Mouse (Mus musculus) left cerebral cortex, postnatal 36 days (tissue): ENCODE data around the gene Pi4k2b. TPM values are rescaled to one million over a fixed set of nuclear protein-coding genes. Genes with fewer than 3 reads are reported as not detected.
"Not testable (repeated sequence)": the region's sequence is repeated elsewhere in the genome, so short reads cannot be mapped to it uniquely, and the experiment has no call there.

Experiments
- DNase-seq, 2 experiments: peaks; one replicate each; pipeline ENCODE4 v3.0.0; 2021 to 2022; ENCODE audit warnings: low spot score in 2 of 2, mixed read lengths in 1 of 2
- intact Hi-C: fragments of 180-260 bp; cut with DNase I; formaldehyde crosslinking; loops from one replicate; pipeline ENCODE4 v1.15.1; 2025
- total RNA-seq, 2 experiments: library from RNA; stranded (reverse); gene quantifications; 2 replicates each; pipeline ENCODE4 v1.2.3; 2021

Pi4k2b gene
- 1 to 10 TPM; 2.2 to 2.3 TPM for total RNA-seq

DNA sequence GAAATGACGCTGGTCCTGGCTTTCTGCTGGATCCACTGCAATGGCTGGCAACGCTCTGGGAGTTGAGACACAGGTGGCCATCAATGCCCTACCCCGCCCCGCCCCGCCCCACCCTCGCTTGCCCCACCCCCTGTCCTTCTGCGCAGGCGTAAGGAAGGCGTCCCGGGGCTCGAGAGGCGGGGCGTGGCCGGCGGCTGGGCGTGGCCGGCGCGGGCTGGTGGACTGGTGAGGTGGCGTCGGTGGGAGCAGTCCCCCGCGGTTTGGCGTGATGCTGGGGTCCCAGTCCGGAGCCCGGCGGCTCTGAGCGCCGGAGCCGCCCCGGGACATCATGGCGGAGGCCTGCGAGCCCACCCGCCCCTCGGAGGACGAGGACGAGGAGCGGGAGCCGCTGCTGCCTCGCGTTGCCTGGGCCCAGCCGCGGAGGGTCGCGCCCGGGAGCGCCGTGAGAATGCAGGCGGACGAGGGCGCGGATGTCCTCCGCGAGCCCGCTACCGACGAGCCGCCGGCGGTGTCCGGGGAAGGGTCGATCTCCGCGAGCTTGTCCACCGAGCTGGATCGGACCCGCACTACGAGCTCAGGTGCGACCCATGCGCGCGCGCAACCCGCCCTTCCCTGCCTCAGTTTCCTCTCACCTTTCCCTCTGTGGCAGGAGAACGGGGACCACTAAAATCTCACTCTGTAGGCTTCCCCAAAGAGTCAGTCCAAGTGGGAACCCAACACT lies at the start of gene Pi4k2b:
Gene Pi4k2b, plus strand, starts transcription at position 184 of the 721 bp plus-strand sequence.
- peak; percentile 43 to 70 for DNase-seq
- intact Hi-C loops: loop anchor here (5.0 kb wide), 1 partner anchor 71 kb away; no protein-coding TSS in a partner anchor

DNA sequence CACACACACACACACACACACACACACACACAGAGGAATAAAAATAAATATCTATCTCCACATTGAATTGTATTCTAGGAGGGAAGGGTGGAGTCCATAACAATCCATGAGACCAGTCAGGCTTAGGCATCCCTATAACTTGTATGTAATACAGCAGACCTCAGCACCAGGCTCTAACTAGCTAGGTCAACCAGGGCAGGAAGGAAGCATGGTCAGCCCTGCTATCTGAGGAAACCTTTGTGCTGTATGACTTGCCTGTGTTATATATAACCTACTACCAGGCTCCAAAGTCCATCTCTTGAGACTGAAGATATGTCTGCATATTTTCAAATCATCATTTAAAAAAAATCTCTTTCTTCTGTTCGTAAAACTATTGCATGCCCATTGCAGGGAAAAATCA lies 44.1 kb upstream of the Pi4k2b start:
- no peak for DNase-seq
- intact Hi-C loops: no loop called here

DNA sequence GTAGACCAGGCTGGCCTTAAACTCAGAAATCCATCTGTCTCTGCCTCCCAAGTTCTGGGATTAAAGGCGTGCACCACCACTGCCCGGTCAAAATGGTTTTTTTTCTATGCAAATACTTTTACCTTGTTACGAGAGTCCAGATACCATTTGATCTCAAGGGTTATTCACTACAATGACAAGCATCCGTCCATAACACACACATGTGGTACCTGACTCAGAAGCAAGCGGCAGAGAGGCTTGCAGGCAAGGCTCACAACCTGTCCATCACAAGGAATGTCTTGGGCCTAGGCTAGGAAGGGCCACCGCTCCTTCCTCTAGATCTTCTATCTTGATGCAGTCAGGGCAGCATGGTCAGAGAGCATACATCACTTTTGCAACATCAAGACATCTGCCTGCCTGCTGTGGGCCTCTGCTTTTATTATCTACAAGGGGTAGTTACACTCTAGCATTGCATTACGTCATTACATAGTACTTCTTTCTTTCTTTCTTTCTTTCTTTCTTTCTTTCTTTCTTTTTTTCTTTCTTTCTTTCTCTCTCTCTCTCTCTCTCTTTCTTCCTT lies 43.4 kb upstream of the Pi4k2b start:
- DNase-seq, intact Hi-C loops: not testable (repeated sequence)

DNA sequence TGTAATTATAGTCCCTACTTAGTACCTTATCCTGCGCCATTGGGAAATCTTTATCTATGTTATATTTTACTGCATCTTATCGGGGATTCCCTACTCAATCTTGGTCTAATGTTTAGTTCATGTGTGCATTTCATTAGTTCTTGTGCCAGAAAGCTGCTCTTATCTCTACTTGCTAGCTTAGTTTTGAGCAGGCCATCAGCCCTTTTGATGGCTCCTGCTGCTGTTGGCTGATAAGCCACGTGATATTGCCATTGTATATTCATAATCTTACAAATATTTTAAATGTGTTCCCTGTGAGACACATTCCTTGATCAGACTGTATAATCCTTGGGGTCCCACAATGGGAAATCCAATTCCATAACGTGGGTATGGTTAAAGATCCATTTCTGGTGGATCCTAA lies 36.8 kb upstream of the Pi4k2b start:
- DNase-seq: no peak

GRCm38 (mm10) chr5:52712704-52713103 lies 28.7 kb upstream of the Pi4k2b start:
- intact Hi-C loops: no loop called here
- no peak for DNase-seq

More for the DNA sequence above, 36.8 kb upstream of the Pi4k2b start:
- intact Hi-C loops: no loop called here

GRCm38 (mm10) chr5:52716742-52717448 lies 24.5 kb upstream of the Pi4k2b start:
- DNase-seq: no peak
- intact Hi-C loops: no loop called here

- intact Hi-C loops: no loop called here
- DNase-seq: peak in 1 of 2 experiments; percentile 6
Observed at GRCm38 (mm10) chr5:52721003-52721402, 20.4 kb upstream of the Pi4k2b start.

DNA sequence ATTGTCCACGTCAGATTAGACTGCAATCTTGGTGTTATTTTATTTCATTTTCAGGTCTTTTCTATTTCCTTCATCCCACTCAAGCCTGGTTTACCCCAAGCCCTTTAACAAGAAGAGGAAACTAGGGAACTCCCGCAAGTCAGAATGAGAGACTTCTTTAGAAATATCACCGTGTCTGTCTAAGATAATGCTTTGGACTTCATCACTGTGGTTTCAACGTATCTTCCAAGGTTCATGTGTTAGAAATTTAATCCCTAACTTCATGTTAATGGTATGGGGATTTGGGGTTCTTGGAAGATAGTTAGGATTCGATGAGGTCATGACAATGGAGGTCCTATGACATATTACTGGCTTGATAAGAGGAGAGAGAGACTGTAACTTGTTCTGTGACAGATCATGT lies 13.6 kb upstream of the Pi4k2b start:
- DNase-seq: no peak
- intact Hi-C loops: no loop called here

GRCm38 (mm10) chr5:52732811-52733210 lies 8.6 kb upstream of the Pi4k2b start:
- intact Hi-C loops: no loop called here
- DNase-seq: no peak

DNA sequence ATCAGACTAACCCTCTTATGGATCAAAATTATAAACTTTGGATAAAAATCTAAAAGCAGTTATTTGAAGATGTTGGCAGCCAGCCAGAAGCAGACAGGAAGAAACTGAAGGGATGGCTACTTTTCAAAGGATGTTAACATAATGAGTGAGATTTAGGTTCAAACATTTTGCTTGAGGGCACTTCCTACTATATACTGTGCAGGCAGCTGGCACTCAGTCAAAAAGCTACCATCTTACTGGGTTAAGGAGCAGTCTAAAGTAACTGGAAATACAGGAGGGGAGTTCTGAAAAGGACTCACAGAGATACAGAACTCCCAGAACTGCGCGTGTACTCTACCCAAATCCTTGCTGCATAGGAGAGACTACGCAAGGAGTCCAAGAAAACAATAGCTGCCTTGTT lies 5.3 kb upstream of the Pi4k2b start:
- intact Hi-C loops: no loop called here
- no peak for DNase-seq

DNA sequence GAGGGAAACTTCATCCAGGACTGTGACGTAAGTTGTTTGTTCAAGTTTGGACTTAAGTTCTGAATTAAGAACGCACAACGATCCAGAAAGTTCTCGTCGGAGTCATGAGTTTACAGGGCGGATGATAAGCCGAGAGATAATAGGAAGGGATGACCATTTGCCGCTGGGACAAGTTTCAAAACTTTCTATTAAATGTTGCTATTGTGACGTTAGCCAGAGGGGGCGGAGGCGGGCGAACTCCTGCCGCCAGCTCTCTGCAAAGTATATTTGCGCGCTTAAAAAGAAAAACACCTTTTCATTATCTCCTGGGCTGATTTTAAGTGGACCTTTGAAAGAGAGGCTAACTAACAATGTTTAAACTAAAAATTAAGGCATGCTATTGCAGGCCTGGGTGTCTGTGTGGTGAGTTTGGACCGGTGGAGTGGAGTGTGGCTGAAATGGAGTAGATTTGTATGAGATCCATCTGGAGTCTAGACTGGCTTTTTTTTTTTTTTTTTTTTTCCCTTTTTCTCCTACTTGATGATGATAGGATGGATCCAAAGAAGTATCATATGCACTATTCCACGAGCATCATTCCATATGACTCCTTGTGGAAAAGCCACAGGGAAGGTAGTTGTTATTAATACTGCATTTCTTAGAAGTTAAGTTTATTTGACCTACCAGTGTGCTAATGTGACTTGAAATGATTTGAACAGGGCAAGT lies 889 bp downstream of the Pi4k2b start:
- intact Hi-C loops: loop anchor here (5.0 kb wide), 1 partner anchor 70 kb away; no protein-coding TSS in a partner anchor
- DNase-seq: peak in 1 of 2 experiments; percentile 4

DNA sequence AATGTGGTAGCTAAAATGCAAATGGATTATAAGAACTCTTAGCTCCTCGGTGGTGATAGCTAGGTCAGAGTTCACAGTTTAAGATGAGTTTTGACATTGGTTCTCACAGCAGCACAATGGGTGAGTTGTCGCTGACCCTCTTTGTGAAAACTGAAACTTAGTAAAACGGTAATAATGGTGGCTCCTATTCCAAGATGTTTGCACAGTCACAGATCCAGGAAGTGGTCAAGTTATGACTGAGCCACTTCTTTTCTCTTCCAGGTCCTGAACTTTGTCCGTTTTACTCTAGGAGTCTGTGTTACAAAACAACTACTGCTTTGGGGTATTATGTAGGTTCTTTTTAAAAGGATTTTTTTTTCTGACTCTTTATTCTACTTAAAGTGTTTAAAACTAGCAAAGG lies 1.9 kb downstream of the Pi4k2b start:
- DNase-seq: no peak
- intact Hi-C loops: loop anchor here (5.0 kb wide), 1 partner anchor 69 kb away; no protein-coding TSS in a partner anchor

- intact Hi-C loops: no loop called here
- DNase-seq: no peak
Observed at GRCm38 (mm10) chr5:52746920-52747319, 5.5 kb downstream of the Pi4k2b start.

GRCm38 (mm10) chr5:52748732-52749131 lies 7.4 kb downstream of the Pi4k2b start:
- DNase-seq: no peak

DNA sequence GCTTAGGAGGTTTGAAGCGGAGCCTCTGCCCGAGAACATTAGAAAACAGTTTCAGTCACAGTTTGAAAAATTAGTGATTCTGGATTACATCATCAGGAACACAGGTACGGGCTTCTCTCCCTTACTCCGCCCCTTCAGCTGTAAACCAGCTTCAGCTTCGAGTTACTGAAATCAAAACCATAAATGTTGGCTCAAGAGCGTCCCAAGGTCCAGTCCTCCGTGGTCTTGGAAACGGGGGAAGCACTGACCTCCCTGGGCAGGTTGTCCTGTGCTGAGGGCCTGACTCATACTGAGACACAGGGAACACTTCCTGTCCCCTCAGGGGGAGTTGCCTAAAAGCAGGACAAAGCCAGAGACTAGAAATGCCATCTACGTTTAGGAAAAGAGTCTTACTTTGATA lies 11.8 kb downstream of the Pi4k2b start:
- intact Hi-C loops: no loop called here
- no peak for DNase-seq

More at GRCm38 (mm10) chr5:52748732-52749131, 7.4 kb downstream of the Pi4k2b start:
- intact Hi-C loops: no loop called here

- intact Hi-C loops: no loop called here
- DNase-seq: no peak
Observed at GRCm38 (mm10) chr5:52754196-52754595, 12.8 kb downstream of the Pi4k2b start.

- intact Hi-C loops: no loop called here
Observed at GRCm38 (mm10) chr5:52755337-52755736, 14.0 kb downstream of the Pi4k2b start.

DNA sequence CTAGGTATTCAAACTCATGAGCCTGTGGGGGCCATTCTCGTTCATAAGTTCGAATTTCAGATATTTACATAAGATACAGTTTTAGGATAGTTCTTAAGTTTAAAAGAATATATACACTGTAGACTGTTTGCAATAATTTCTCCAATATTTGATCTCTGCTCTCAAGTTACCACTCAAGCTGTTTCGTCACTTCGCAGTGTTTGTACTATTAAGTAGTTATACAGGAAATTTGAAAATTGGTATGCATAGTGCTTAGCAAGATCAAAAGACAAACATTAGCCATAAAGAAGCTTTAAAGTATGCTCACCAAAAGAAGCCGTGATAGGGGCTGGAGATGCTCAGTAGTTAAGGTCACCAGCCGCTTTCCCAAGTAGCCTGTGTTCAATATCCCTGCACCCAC lies 14.6 kb downstream of the Pi4k2b start:
- DNase-seq: no peak
- intact Hi-C loops: no loop called here

More at GRCm38 (mm10) chr5:52755337-52755736, 14.0 kb downstream of the Pi4k2b start:
- no peak for DNase-seq

GRCm38 (mm10) chr5:52762586-52762985 lies 21.2 kb downstream of the Pi4k2b start:
- intact Hi-C loops: no loop called here
- no peak for DNase-seq

DNA sequence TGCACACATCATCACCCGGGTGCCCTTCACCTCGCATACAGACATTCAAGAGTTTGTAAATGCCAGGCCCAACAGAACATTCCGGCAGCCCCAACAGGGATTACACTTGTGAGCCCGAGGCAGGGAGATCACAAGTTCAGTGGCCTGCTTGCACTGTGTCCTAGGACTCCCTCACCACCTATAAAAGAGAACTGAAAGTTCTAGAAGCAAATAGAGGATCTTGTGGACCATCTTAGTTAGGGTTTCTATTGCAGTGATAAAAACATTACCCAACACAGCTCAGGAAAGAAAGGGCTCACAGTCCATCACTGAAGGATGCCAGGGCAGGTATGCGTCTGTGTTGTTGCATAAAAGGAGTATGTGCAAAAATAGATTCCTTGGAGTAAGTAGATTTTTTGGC lies 32.9 kb downstream of the Pi4k2b start:
- intact Hi-C loops: no loop called here
- no peak for DNase-seq
